Mouse (Mus musculus) forebrain, embryonic 15.5 days (tissue): ENCODE results near the gene Isoc2a. TPM values are rescaled to one million over a fixed set of nuclear protein-coding genes. Genes with fewer than 3 reads are reported as not detected.
"Not testable (repeated sequence)": the region's sequence is repeated elsewhere in the genome, so short reads cannot be mapped to it uniquely, and the experiment has no call there.

ENCODE experiments used
- ATAC-seq: fragments of 200-750 bp; cut with Nextera tagmentation; replicated peaks from 2 replicates; pipeline ENCODE4 v1.8.0; 2017; ENCODE audit warnings: mild to moderate bottlenecking, moderate TSS enrichment, moderate library complexity
- H3K27ac ChIP-seq: fragments of 300-500 bp; sonication (generic); replicated peaks from 2 replicates; pipeline ENCODE4 v1.5.1; 2015; ENCODE audit warnings: mild to moderate bottlenecking, inconsistent platforms
- H3K27me3 ChIP-seq: fragments of 300-500 bp; sonication (generic); 2 replicates; pipeline ENCODE4 v1.6.1; 2015; ENCODE audit warnings: inconsistent platforms
- H3K36me3 ChIP-seq: fragments of 300-500 bp; sonication (generic); 2 replicates; pipeline ENCODE4 v1.6.1; 2015; ENCODE audit warnings: mild to moderate bottlenecking, inconsistent platforms
- H3K4me1 ChIP-seq: fragments of 300-500 bp; sonication (generic); 2 replicates; pipeline ENCODE4 v1.6.1; 2015; ENCODE audit warnings: inconsistent platforms
- H3K4me2 ChIP-seq: fragments of 300-500 bp; sonication (generic); replicated peaks from 2 replicates; pipeline ENCODE4 v1.6.1; 2015; ENCODE audit warnings: mild to moderate bottlenecking, inconsistent platforms
- H3K4me3 ChIP-seq: fragments of 300-500 bp; sonication (generic); 2 replicates; pipeline ENCODE4 v1.5.1; 2015; ENCODE audit warnings: mild to moderate bottlenecking, inconsistent platforms
- H3K9ac ChIP-seq: fragments of 300-500 bp; sonication (generic); replicated peaks from 2 replicates; pipeline ENCODE4 v1.6.1; 2015; ENCODE audit warnings: mild to moderate bottlenecking, inconsistent platforms
- H3K9me3 ChIP-seq: fragments of 300-500 bp; sonication (generic); 2 replicates; pipeline ENCODE4 v1.6.1; 2016; ENCODE audit warnings: inconsistent platforms
- WGBS: fragments of 180-500 bp; shearing (Covaris S2); methylation state at CpG from one replicate; pipeline ENCODE4 v1.1.7; 2015; ENCODE audit warnings: mixed read lengths; 5-methylcytosine and 5-hydroxymethylcytosine counted together
- polyA plus RNA-seq: library from polyadenylated mRNA; unstranded; fragments of >200 nt; fragmentation: Nextera tagmentation; extraction: Ambion mirVana; gene quantifications from 2 replicates; pipeline ENCODE4 v1.2.1, GENCODE M21; 2015

Isoc2a gene
- polyA plus RNA-seq, 1 experiment from 2014 or later, result 0.76 TPM

GRCm38 (mm10) chr7:4865579-4866493 lies 11.1 kb upstream of the Isoc2a start:
- 3% methylated on average over 40 of the region's 40 CpGs for WGBS
- H3K4me3 ChIP-seq, result peak overlapping the region; percentile 59
- peak overlapping the region; percentile 66 for H3K9ac ChIP-seq
- peak overlapping the region; percentile 69 for H3K27ac ChIP-seq
- no peaks in the 10 kb centered on the region for H3K27me3 ChIP-seq
- peak overlapping the region; percentile 68 for H3K4me2 ChIP-seq
- H3K36me3 ChIP-seq, result no peaks in the 10 kb centered on the region
- H3K9me3 ChIP-seq, result no peaks in the 10 kb centered on the region; the same call in 1 of the 2 replicates
- peak; percentile 100 for ATAC-seq
- H3K4me1 ChIP-seq, result peaks cover 15% of the 10 kb centered on the region

DNA sequence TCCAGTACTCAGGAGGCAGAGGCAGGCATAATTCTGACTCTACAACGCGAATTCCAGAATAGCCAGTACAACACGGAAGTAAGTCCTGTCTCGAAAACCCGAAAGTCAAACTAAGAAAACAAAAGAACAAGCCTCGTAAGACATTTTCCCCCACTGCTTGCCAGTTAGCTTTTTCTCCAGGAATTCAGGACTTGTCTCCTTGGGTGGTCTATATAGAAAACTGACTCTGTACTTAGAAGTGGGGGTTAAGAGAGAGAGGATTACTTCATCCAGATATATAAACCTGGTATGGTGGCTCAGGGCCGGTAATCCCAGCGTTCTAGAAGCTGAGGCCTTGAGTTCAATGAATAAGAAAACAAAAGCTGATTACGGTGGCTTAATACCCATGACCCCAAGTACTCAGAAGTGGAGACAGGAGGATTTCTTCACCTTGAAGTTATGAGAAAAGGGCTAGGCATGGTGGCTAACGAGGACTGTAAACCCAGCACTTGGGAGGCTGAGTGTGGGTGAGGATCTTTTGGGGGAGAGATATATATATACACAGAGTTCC lies 10.2 kb upstream of the Isoc2a start:
- Histone ChIP-seq H3K4me3 (peak overlapping the region; percentile 59), H3K27me3 (no peaks in the 10 kb centered on the region), H3K9me3 (no peaks in the 10 kb centered on the region; the same call in 1 of the 2 replicates), H3K4me1 (peaks cover 15% of the 10 kb centered on the region), H3K36me3 (no peaks in the 10 kb centered on the region), H3K9ac (peak overlapping the region; percentile 66), H3K27ac (peak overlapping the region; percentile 66), H3K4me2 (peak overlapping the region; percentile 45)
- 0 out of 2 replicates have a peak, but pooled peaks have one; percentile 3 for ATAC-seq
- 21% methylated on average over 10 of the region's 10 CpGs for WGBS

GRCm38 (mm10) chr7:4870133-4870532 lies 6.8 kb upstream of the Isoc2a start, which contains the start of gene Isoc2b:
TSS of gene Isoc2b (minus strand) at chr7:4870258.
- no peak within 1 kb of the TSS for H3K4me2 ChIP-seq
- no peaks in the 10 kb centered on the region for H3K27me3 ChIP-seq
- no peak within 1 kb of the TSS for H3K4me3 ChIP-seq
- H3K27ac ChIP-seq, result no peak within 1 kb of the TSS
- peaks cover 15% of the 10 kb centered on the region for H3K4me1 ChIP-seq
- no peak within 1 kb of the TSS for H3K9ac ChIP-seq
- ATAC-seq, result no peak
- 61% methylated on average over 6 of the region's 6 CpGs for WGBS
- no peaks in the 10 kb centered on the region; the same call in 1 of the 2 replicates for H3K9me3 ChIP-seq
- H3K36me3 ChIP-seq, result no peaks in the 10 kb centered on the region

DNA sequence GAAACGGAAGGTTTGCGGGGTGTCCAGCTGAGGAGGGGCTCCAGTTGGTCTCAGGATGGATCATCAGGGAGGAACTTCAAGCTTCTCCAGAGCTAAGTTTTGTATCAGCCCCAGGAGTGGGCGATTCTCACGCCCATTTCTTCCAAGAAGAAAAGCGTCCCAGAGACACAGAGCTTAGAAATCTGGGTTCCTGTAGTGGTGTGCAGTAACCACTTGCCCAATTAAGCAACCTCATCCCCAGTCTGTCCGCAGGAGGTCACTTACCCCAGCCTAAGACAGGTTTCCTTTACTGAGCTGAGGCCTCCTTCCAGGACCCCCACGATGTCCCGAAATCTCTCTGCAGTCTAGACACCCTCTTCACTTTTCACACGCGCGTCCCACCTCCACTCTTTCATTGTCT lies 273 bp downstream of the Isoc2a start:
- Histone ChIP-seq H3K4me2 (peak overlapping the region; percentile 87), H3K36me3 (no peaks in the 10 kb centered on the region), H3K27ac (no peak overlapping the region), H3K4me1 (peaks cover 15% of the 10 kb centered on the region), H3K4me3 (peak overlapping the region; percentile 57), H3K27me3 (no peaks in the 10 kb centered on the region), H3K9ac (peak overlapping the region; percentile 47), H3K9me3 (no peaks in the 10 kb centered on the region)
- ATAC-seq, result peak; percentile 46
- WGBS, result 6% methylated on average over 11 of the region's 11 CpGs

- Histone ChIP-seq H3K27ac (no peak overlapping the region), H3K27me3 (no peaks in the 10 kb centered on the region), H3K4me2 (no peak overlapping the region), H3K4me3 (no peak overlapping the region), H3K9ac (no peak overlapping the region), H3K36me3 (no peaks in the 10 kb centered on the region), H3K4me1 (peaks cover 15% of the 10 kb centered on the region), H3K9me3 (no peaks in the 10 kb centered on the region)
- ATAC-seq, result no peak
These were observed 1.2 kb downstream of the Isoc2a start for GRCm38 (mm10) chr7:4878186-4878585.

- WGBS, result 74% methylated on average over 1 of the region's 1 CpGs
- not testable (repeated sequence) for ATAC-seq, H3K36me3 ChIP-seq
These were observed 2.1 kb downstream of the Isoc2a start for GRCm38 (mm10) chr7:4879036-4879435.

GRCm38 (mm10) chr7:4886680-4887079 lies 9.7 kb downstream of the Isoc2a start:
- no peak for ATAC-seq
- Histone ChIP-seq H3K27me3 (no peaks in the 10 kb centered on the region), H3K4me1 (no peaks in the 10 kb centered on the region), H3K4me2 (no peak overlapping the region), H3K27ac (no peak overlapping the region), H3K9me3 (no peaks in the 10 kb centered on the region), H3K36me3 (no peaks in the 10 kb centered on the region), H3K4me3 (no peak overlapping the region), H3K9ac (no peak overlapping the region)
- 67% methylated on average over 4 of the region's 4 CpGs for WGBS

More at GRCm38 (mm10) chr7:4879036-4879435, 2.1 kb downstream of the Isoc2a start:
- not testable (repeated sequence) for H3K27me3 ChIP-seq, H3K27ac ChIP-seq, H3K4me3 ChIP-seq, H3K4me2 ChIP-seq, H3K9me3 ChIP-seq, H3K9ac ChIP-seq
- H3K4me1 ChIP-seq, result peaks cover 15% of the 10 kb centered on the region

DNA sequence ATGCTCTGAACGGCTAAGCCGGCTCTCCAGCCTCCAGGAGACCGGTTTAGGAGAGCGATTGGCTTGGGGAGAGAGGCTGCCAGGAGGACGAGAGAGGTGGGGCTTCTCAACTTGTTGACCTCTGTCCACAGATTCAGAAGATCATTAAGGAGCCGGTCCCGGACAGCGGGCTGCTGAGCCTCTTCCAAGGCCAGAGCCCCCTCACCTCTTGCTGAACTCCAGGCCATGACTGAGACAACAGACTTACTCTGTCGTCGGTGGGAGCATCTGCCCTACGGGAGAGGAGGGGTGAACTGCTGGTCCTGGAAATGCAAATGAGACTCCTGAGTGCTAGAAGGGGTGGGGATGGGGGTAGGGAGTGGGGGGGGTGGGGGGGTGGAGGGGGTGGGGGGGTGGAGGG lies 18.2 kb downstream of the Isoc2a start:
- no peak overlapping the region for H3K4me2 ChIP-seq
- H3K36me3 ChIP-seq, result no peaks in the 10 kb centered on the region
- H3K27me3 ChIP-seq, result no peaks in the 10 kb centered on the region
- H3K27ac ChIP-seq, result no peak overlapping the region
- H3K4me3 ChIP-seq, result no peak overlapping the region
- peaks cover 7% of the 10 kb centered on the region for H3K4me1 ChIP-seq
- H3K9ac ChIP-seq, result no peak overlapping the region
- no peak for ATAC-seq
- WGBS, result 67% methylated on average over 11 of the region's 11 CpGs
- H3K9me3 ChIP-seq, result no peaks in the 10 kb centered on the region

- H3K4me3 ChIP-seq, result peak overlapping the region; percentile 30
- ATAC-seq, result peak; percentile 51
- H3K27me3 ChIP-seq, result no peaks in the 10 kb centered on the region
- H3K4me2 ChIP-seq, result peak overlapping the region; percentile 48
- peaks cover 9% of the 10 kb centered on the region for H3K4me1 ChIP-seq
- H3K36me3 ChIP-seq, result no peaks in the 10 kb centered on the region
- H3K27ac ChIP-seq, result peak overlapping the region; percentile 38
- no peaks in the 10 kb centered on the region for H3K9me3 ChIP-seq
- WGBS, result 27% methylated on average over 18 of the region's 18 CpGs
- peak overlapping the region; percentile 33 for H3K9ac ChIP-seq
These were observed 22.1 kb downstream of the Isoc2a start for GRCm38 (mm10) chr7:4898851-4899648.

GRCm38 (mm10) chr7:4899649-4900522 lies 22.9 kb downstream of the Isoc2a start:
- peak overlapping the region; percentile 33; the same call in 1 of the 2 replicates for H3K9ac ChIP-seq
- peak; percentile 43; the same call in 1 of the 2 replicates for ATAC-seq
- H3K9me3 ChIP-seq, result no peaks in the 10 kb centered on the region
- peak overlapping the region; percentile 38; the same call in 1 of the 2 replicates for H3K27ac ChIP-seq
- peak overlapping the region; percentile 48 for H3K4me2 ChIP-seq
- peaks cover 9% of the 10 kb centered on the region for H3K4me1 ChIP-seq
- 6% methylated on average over 19 of the region's 19 CpGs for WGBS
- H3K4me3 ChIP-seq, result peak overlapping the region; percentile 30
- H3K27me3 ChIP-seq, result no peaks in the 10 kb centered on the region
- no peaks in the 10 kb centered on the region for H3K36me3 ChIP-seq

- Histone ChIP-seq H3K36me3 (no peaks in the 10 kb centered on the region), H3K4me1 (peaks cover 9% of the 10 kb centered on the region), H3K9ac (no peak overlapping the region), H3K4me2 (peak overlapping the region; percentile 48), H3K4me3 (peak overlapping the region; percentile 15), H3K9me3 (no peaks in the 10 kb centered on the region), H3K27ac (no peak overlapping the region; the same call in 1 of the 2 replicates), H3K27me3 (no peaks in the 10 kb centered on the region)
- 26% methylated on average over 10 of the region's 11 CpGs for WGBS
- no peak for ATAC-seq
These were observed 23.5 kb downstream of the Isoc2a start for GRCm38 (mm10) chr7:4900523-4900851.
